ENCODE assay signal across 8 mouse cellular contexts in genomic region chr17:25274571-25275346, GRCm38 (mm10). TPM values are rescaled to one million over a fixed set of nuclear protein-coding genes. Genes with fewer than 3 reads are reported as not detected.
A peak's percentile ranks its signal among the peaks of the same experiment; 100 is the strongest.
DNase-seq lines count a peak whose midpoint lies in the region; ATAC-seq and TF ChIP-seq lines count a peak whose summit lies in the region.

TSS of gene Ube2i (minus strand) at chr17:25274622.

- no peak for TF ChIP-seq CTCF in cerebellum, adult 2 months (IDR thresholded peaks at IDR 0.05; ENCODE audit: borderline replicate concordance, insufficient read depth, low read depth, low read length)
- no peak for TF ChIP-seq CTCF in ES-Bruce4 (IDR thresholded peaks at IDR 0.05; ENCODE audit: low read depth, low read length)
- no peak for TF ChIP-seq CTCF in stomach, postnatal 0 days (IDR thresholded peaks at IDR 0.05; ENCODE audit: low read depth)

- H3K4me3 ChIP-seq in cerebellum, adult 2 months (replicated peaks; ENCODE audit: insufficient read depth, low read depth, low read length), result peak within 1 kb of the TSS; percentile 63
- H3K4me3 ChIP-seq in ES-Bruce4 (ENCODE audit: low read depth, low read length), result peak within 1 kb of the TSS; percentile 95
- H3K4me3 ChIP-seq in forebrain, embryonic 12.5 days (replicated peaks), result peak within 1 kb of the TSS; percentile 97
- H3K4me3 ChIP-seq in hindbrain, embryonic 10.5 days, result peak within 1 kb of the TSS; percentile 96
- H3K4me3 ChIP-seq in liver, embryonic 12.5 days, result peak within 1 kb of the TSS; percentile 98
- peak within 1 kb of the TSS; percentile 95 for H3K4me3 ChIP-seq in stomach, postnatal 0 days (ENCODE audit: low read depth, low read length)

- DNase-seq in cerebellum, adult 2 months, result no peak
- no peak for DNase-seq in cerebellum, adult 9-10 months
- no peak for DNase-seq in hindbrain, embryonic 10.5 days (ENCODE audit: low spot score)
- DNase-seq in stomach, postnatal 0 days (ENCODE audit: low spot score), result no peak
- DNase-seq in thymus, postnatal 4 days, result no peak

- peaks cover 7% of the 10 kb centered on the region; the same call in 1 of the 2 replicates for H3K4me1 ChIP-seq in cerebellum, adult 2 months (ENCODE audit: control insufficient read depth, insufficient read depth, low read length)
- H3K4me1 ChIP-seq in ES-Bruce4 (ENCODE audit: control insufficient read depth, insufficient read depth, low read length), result peaks cover 2% of the 10 kb centered on the region
- H3K4me1 ChIP-seq in forebrain, embryonic 12.5 days, result peaks cover 33% of the 10 kb centered on the region
- peaks cover 39% of the 10 kb centered on the region for H3K4me1 ChIP-seq in hindbrain, embryonic 10.5 days (replicated peaks)
- H3K4me1 ChIP-seq in liver, embryonic 12.5 days, result peaks cover 42% of the 10 kb centered on the region
- peaks cover 8% of the 10 kb centered on the region; the same call in 1 of the 2 replicates for H3K4me1 ChIP-seq in stomach, postnatal 0 days (replicated peaks; ENCODE audit: control insufficient read depth, insufficient read depth)

- H3K36me3 ChIP-seq in ES-Bruce4 (ENCODE audit: control insufficient read depth, insufficient read depth, low read length, poor library complexity, severe bottlenecking), result peaks cover 7% of the 10 kb centered on the region
- H3K36me3 ChIP-seq in forebrain, embryonic 12.5 days (replicated peaks), result peaks cover 6% of the 10 kb centered on the region
- peaks cover 23% of the 10 kb centered on the region for H3K36me3 ChIP-seq in hindbrain, embryonic 10.5 days
- H3K36me3 ChIP-seq in liver, embryonic 12.5 days, result peaks cover 23% of the 10 kb centered on the region
- no peaks in the 10 kb centered on the region for H3K36me3 ChIP-seq in stomach, postnatal 0 days (ENCODE audit: control insufficient read depth, insufficient read depth, low read length)

- H3K4me2 ChIP-seq in forebrain, embryonic 12.5 days, result peak within 1 kb of the TSS; percentile 99
- peak within 1 kb of the TSS; percentile 92 for H3K4me2 ChIP-seq in liver, embryonic 12.5 days
- peak within 1 kb of the TSS; percentile 95 for H3K4me2 ChIP-seq in stomach, postnatal 0 days (replicated peaks; ENCODE audit: low read depth)

- WGBS in cerebellum, adult 2 months, result 28% methylated on average over 9 of the region's 9 CpGs
- WGBS in forebrain, embryonic 12.5 days, result 84% methylated on average over 9 of the region's 9 CpGs
- WGBS in hindbrain, embryonic 10.5 days, result 85% methylated on average over 9 of the region's 9 CpGs
- 73% methylated on average over 9 of the region's 9 CpGs for WGBS in liver, embryonic 12.5 days (ENCODE audit: insufficient replicate concordance)
- WGBS in stomach, postnatal 0 days, result 83% methylated on average over 9 of the region's 9 CpGs

- H3K27ac ChIP-seq in cerebellum, adult 2 months (ENCODE audit: insufficient read depth, low read length), result peak within 1 kb of the TSS; percentile 94
- H3K27ac ChIP-seq in ES-Bruce4 (ENCODE audit: insufficient read depth, low read length), result peak within 1 kb of the TSS; percentile 89
- peak within 1 kb of the TSS; percentile 97 for H3K27ac ChIP-seq in forebrain, embryonic 12.5 days
- H3K27ac ChIP-seq in hindbrain, embryonic 10.5 days, result peak within 1 kb of the TSS; percentile 100
- H3K27ac ChIP-seq in liver, embryonic 12.5 days, result peak within 1 kb of the TSS; percentile 94
- H3K27ac ChIP-seq in stomach, postnatal 0 days (replicated peaks), result peak within 1 kb of the TSS; percentile 99

- H3K27me3 ChIP-seq in cerebellum, adult 2 months (ENCODE audit: control insufficient read depth, insufficient read depth, low read length), result no peaks in the 10 kb centered on the region
- H3K27me3 ChIP-seq in ES-Bruce4 (ENCODE audit: control insufficient read depth, insufficient read depth, low read length, poor library complexity, severe bottlenecking), result no peaks in the 10 kb centered on the region
- H3K27me3 ChIP-seq in forebrain, embryonic 12.5 days, result no peaks in the 10 kb centered on the region; the same call in 1 of the 2 replicates
- no peaks in the 10 kb centered on the region for H3K27me3 ChIP-seq in hindbrain, embryonic 10.5 days (ENCODE audit: insufficient read depth, poor library complexity, severe bottlenecking)
- H3K27me3 ChIP-seq in liver, embryonic 12.5 days (replicated peaks), result peaks cover 7% of the 10 kb centered on the region
- H3K27me3 ChIP-seq in stomach, postnatal 0 days (ENCODE audit: control insufficient read depth, insufficient read depth, low read length), result no peaks in the 10 kb centered on the region

- TF ChIP-seq POLR2A in cerebellum, adult 2 months (IDR thresholded peaks at IDR 0.05; ENCODE audit: borderline replicate concordance, insufficient read depth, low read length), result no peak
- TF ChIP-seq POLR2A in ES-Bruce4 (IDR thresholded peaks at IDR 0.05; ENCODE audit: insufficient read depth, low read length), result no peak

- peak within 1 kb of the TSS; percentile 91 for H3K9ac ChIP-seq in ES-Bruce4 (ENCODE audit: low read depth, poor library complexity, severe bottlenecking)
- H3K9ac ChIP-seq in forebrain, embryonic 12.5 days, result peak within 1 kb of the TSS; percentile 99
- peak within 1 kb of the TSS; percentile 98 for H3K9ac ChIP-seq in liver, embryonic 12.5 days
- H3K9ac ChIP-seq in stomach, postnatal 0 days (ENCODE audit: low read length), result peak within 1 kb of the TSS; percentile 98

- no peak for TF ChIP-seq EP300 in ES-Bruce4 (IDR thresholded peaks at IDR 0.05; ENCODE audit: insufficient read depth, low read depth, low read length)
- TF ChIP-seq EP300 in stomach, postnatal 0 days (optimal IDR thresholded peaks at IDR 0.05), result no peak

- H3K9me3 ChIP-seq in ES-Bruce4 (replicated peaks; ENCODE audit: control insufficient read depth, insufficient read depth, low read length, poor library complexity, severe bottlenecking), result no peaks in the 10 kb centered on the region
- H3K9me3 ChIP-seq in forebrain, embryonic 12.5 days, result no peaks in the 10 kb centered on the region
- no peaks in the 10 kb centered on the region for H3K9me3 ChIP-seq in hindbrain, embryonic 10.5 days
- no peaks in the 10 kb centered on the region for H3K9me3 ChIP-seq in liver, embryonic 12.5 days (replicated peaks)
- H3K9me3 ChIP-seq in stomach, postnatal 0 days (ENCODE audit: control insufficient read depth, low read length), result no peaks in the 10 kb centered on the region

- ATAC-seq in forebrain, embryonic 12.5 days (ENCODE audit: low FRiP score), result no peak
- no peak for ATAC-seq in liver, embryonic 12.5 days
- no peak for ATAC-seq in stomach, postnatal 0 days (ENCODE audit: low FRiP score, low TSS enrichment)

RNA-seq across cellular contexts. Expression of gene Ube2i, which starts in this region (rescaled TPM):
- polyA plus RNA-seq in cerebellum, adult 2 months (2012; rRNA removed), result 253 and 255 TPM in 2 replicates
- 430 and 432 TPM in 2 replicates for polyA plus RNA-seq in ES-Bruce4 (2011; ENCODE audit: insufficient read depth, insufficient read length, low read depth, missing spikeins)
- 849 and 866 TPM in 2 replicates for polyA plus RNA-seq in forebrain, embryonic 12.5 days (2016; fragmentation: Nextera tagmentation; extraction: Ambion mirVana)
- 862 and 894 TPM in 2 replicates for polyA plus RNA-seq in hindbrain, embryonic 10.5 days (2016; fragmentation: Nextera tagmentation; extraction: Ambion mirVana)
- 437 and 442 TPM in 2 replicates for polyA plus RNA-seq in liver, embryonic 12.5 days (2016; fragmentation: Nextera tagmentation; extraction: Ambion mirVana)
- 308 and 318 TPM in 2 replicates for polyA plus RNA-seq in stomach, postnatal 0 days (2015; fragmentation: Nextera tagmentation; extraction: Ambion mirVana)
